Mouse (Mus musculus) midbrain, embryonic 16.5 days (tissue): Measurements from ENCODE around the gene Man1a. TPM values are rescaled to one million over a fixed set of nuclear protein-coding genes. Genes with fewer than 3 reads are reported as not detected.

Experiments
- ATAC-seq: fragments of 200-750 bp; cut with Nextera tagmentation; 2 replicates; pipeline ENCODE4 v1.8.0; 2017; ENCODE audit warnings: moderate TSS enrichment
- H3K27ac ChIP-seq: fragments of 300-500 bp; sonication (generic); 2 replicates; pipeline ENCODE4 v1.5.1; 2014; ENCODE audit warnings: mild to moderate bottlenecking, low read length, mixed read lengths
- H3K27me3 ChIP-seq: fragments of 300-500 bp; sonication (generic); 2 replicates; pipeline ENCODE4 v1.6.1; 2014; ENCODE audit warnings: low read depth, low read length, mixed read lengths; ENCODE audit not compliant: control insufficient read depth, insufficient read depth
- H3K36me3 ChIP-seq: fragments of 300-500 bp; sonication (generic); 2 replicates; pipeline ENCODE4 v1.6.1; 2014; ENCODE audit warnings: mild to moderate bottlenecking, low read length, moderate library complexity, mixed read lengths; ENCODE audit not compliant: control insufficient read depth, insufficient read depth
- H3K4me1 ChIP-seq: fragments of 300-500 bp; sonication (generic); 2 replicates; pipeline ENCODE4 v1.6.1; 2014; ENCODE audit warnings: mild to moderate bottlenecking, low read length, mixed read lengths; ENCODE audit not compliant: control insufficient read depth, insufficient read depth
- H3K4me2 ChIP-seq: fragments of 300-500 bp; sonication (generic); 2 replicates; pipeline ENCODE4 v1.6.1; 2014; ENCODE audit warnings: mild to moderate bottlenecking, low read length, mixed read lengths
- H3K4me3 ChIP-seq: fragments of 300-500 bp; sonication (generic); 2 replicates; pipeline ENCODE4 v1.5.1; 2014; ENCODE audit warnings: low read depth, mild to moderate bottlenecking, low read length, moderate library complexity, mixed read lengths
- H3K9ac ChIP-seq: fragments of 300-500 bp; sonication (generic); 2 replicates; pipeline ENCODE4 v1.6.1; 2014; ENCODE audit warnings: low read depth, low read length, mixed read lengths
- H3K9me3 ChIP-seq: fragments of 300-500 bp; sonication (generic); replicated peaks from 2 replicates; pipeline ENCODE4 v1.6.1; 2014; ENCODE audit warnings: mild to moderate bottlenecking, low read length, mixed read lengths; ENCODE audit not compliant: control insufficient read depth, poor library complexity, severe bottlenecking
- WGBS: fragments of 180-500 bp; shearing (Covaris S2); extraction: QIAGEN DNeasy Blood & Tissue Kit; methylation state at CpG from one replicate; pipeline ENCODE4 v1.1.7; 2014; 5-methylcytosine and 5-hydroxymethylcytosine counted together
- polyA plus RNA-seq: library from polyadenylated mRNA; unstranded; fragments of >200 nt; fragmentation: Nextera tagmentation; extraction: Ambion mirVana; gene quantifications from 2 replicates; pipeline ENCODE4 v1.2.1, GENCODE M21; 2015

Gene Man1a
- 4.0 and 4.7 TPM in 2 replicates for polyA plus RNA-seq

GRCm38 (mm10) chr10:54076420-54076819, at the start of gene Man1a:
Gene Man1a, minus strand, starts transcription at chr10:54076609.
- ATAC-seq = no peak
- no peaks in the 10 kb centered on the region for H3K27me3 ChIP-seq
- peak within 1 kb of the TSS; percentile 99 for H3K4me2 ChIP-seq
- peak within 1 kb of the TSS; percentile 79 for H3K9ac ChIP-seq
- H3K4me3 ChIP-seq = peak within 1 kb of the TSS; percentile 84
- H3K27ac ChIP-seq = peak within 1 kb of the TSS; percentile 45
- WGBS = 9% methylated on average over 4 of the region's 4 CpGs
- H3K9me3 ChIP-seq = no peaks in the 10 kb centered on the region
- no peaks in the 10 kb centered on the region for H3K36me3 ChIP-seq
- no peaks in the 10 kb centered on the region for H3K4me1 ChIP-seq

- Histone ChIP-seq H3K9ac (no peak overlapping the region), H3K4me2 (no peak overlapping the region), H3K27me3 (no peaks in the 10 kb centered on the region), H3K4me1 (no peaks in the 10 kb centered on the region), H3K9me3 (no peaks in the 10 kb centered on the region), H3K4me3 (no peak overlapping the region), H3K27ac (no peak overlapping the region), H3K36me3 (no peaks in the 10 kb centered on the region)
- ATAC-seq = no peak
- 89% methylated on average over 4 of the region's 4 CpGs for WGBS
Measured at GRCm38 (mm10) chr10:54121816-54122215, 45.4 kb upstream of the Man1a start.

GRCm38 (mm10) chr10:54120375-54120774, 44.0 kb upstream of the Man1a start:
- Histone ChIP-seq H3K27ac (no peak overlapping the region), H3K36me3 (no peaks in the 10 kb centered on the region), H3K27me3 (no peaks in the 10 kb centered on the region), H3K4me2 (no peak overlapping the region), H3K9ac (no peak overlapping the region), H3K9me3 (no peaks in the 10 kb centered on the region), H3K4me3 (no peak overlapping the region), H3K4me1 (no peaks in the 10 kb centered on the region)
- no peak for ATAC-seq
- WGBS = 88% methylated on average over 2 of the region's 2 CpGs

GRCm38 (mm10) chr10:54119303-54119702, 42.9 kb upstream of the Man1a start:
- no peaks in the 10 kb centered on the region for H3K27me3 ChIP-seq
- no peak overlapping the region for H3K4me3 ChIP-seq
- no peaks in the 10 kb centered on the region for H3K9me3 ChIP-seq
- 94% methylated on average over 2 of the region's 2 CpGs for WGBS
- no peak overlapping the region for H3K4me2 ChIP-seq
- no peak for ATAC-seq
- H3K27ac ChIP-seq = no peak overlapping the region
- no peak overlapping the region for H3K9ac ChIP-seq
- no peaks in the 10 kb centered on the region for H3K4me1 ChIP-seq
- H3K36me3 ChIP-seq = no peaks in the 10 kb centered on the region

DNA sequence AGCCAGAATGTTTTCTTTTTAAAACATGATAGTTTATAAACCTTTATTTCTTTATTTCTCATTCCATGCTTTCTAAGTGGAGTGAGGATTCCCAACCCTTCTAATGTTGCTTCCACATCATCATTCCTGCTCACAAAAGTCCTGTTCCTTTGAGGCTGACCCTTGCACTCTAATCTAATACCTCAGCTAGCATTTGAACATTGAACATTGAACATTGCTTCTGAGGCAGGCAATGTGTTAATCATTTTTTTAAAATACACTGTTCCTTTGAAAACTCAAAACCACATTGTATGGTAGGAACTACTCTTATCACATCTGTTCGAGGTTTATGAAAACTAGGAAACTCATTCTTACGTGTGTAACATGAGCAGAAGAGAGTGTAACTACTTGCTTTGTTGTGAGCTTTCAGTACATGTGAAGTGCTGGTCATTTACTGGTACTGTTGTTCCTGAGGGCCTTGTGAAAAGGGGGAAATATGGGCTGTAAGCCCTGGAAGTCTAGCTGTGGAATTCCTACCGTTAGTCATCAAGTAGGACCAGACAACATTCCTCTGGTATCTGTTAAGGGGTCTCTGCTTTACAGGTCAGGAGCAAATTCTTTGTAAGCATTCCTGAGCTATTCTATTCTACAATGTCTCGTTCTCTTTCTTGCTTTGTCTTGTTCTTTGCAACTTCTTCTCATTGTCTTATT, 42.0 kb upstream of the Man1a start:
- WGBS = 80% methylated on average over 4 of the region's 4 CpGs

DNA sequence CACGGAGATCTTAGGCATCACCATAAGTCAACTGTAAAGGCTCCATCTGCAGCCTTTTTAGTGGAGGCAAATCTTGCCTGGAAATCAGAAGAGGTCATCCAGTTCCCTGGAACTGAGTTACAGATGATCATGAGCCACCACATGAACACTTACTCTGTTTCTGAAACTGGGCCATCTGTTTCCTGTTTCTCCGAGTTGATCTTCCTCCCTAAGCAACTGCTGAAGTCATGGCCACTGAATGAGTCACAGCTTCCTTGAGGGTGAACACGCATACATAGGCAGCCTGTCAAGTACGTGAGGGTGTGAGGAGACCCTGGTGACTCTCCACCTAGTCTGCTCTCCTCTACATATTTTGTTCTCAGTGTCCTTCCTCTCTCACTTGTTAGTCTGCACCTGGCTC, 41.4 kb upstream of the Man1a start:
- no peak overlapping the region for H3K4me3 ChIP-seq
- no peaks in the 10 kb centered on the region for H3K9me3 ChIP-seq
- WGBS = 84% methylated on average over 4 of the region's 4 CpGs
- ATAC-seq = no peak
- H3K9ac ChIP-seq = no peak overlapping the region
- H3K36me3 ChIP-seq = no peaks in the 10 kb centered on the region
- no peak overlapping the region for H3K27ac ChIP-seq
- H3K4me2 ChIP-seq = no peak overlapping the region
- H3K4me1 ChIP-seq = no peaks in the 10 kb centered on the region
- no peaks in the 10 kb centered on the region for H3K27me3 ChIP-seq

More for the DNA sequence above, 42.0 kb upstream of the Man1a start:
- Histone ChIP-seq H3K4me2 (no peak overlapping the region), H3K9ac (no peak overlapping the region), H3K27ac (no peak overlapping the region), H3K36me3 (no peaks in the 10 kb centered on the region), H3K9me3 (no peaks in the 10 kb centered on the region), H3K4me3 (no peak overlapping the region), H3K4me1 (no peaks in the 10 kb centered on the region), H3K27me3 (no peaks in the 10 kb centered on the region)
- ATAC-seq = no peak

- 85% methylated on average over 4 of the region's 4 CpGs for WGBS
- no peak for ATAC-seq
- no peak overlapping the region for H3K4me3 ChIP-seq
Measured at GRCm38 (mm10) chr10:54103671-54104070, 27.3 kb upstream of the Man1a start.

GRCm38 (mm10) chr10:54092081-54092480, 15.7 kb upstream of the Man1a start:
- no peak overlapping the region for H3K4me3 ChIP-seq
- no peak overlapping the region for H3K9ac ChIP-seq
- no peak overlapping the region for H3K4me2 ChIP-seq
- H3K27ac ChIP-seq = no peak overlapping the region
- no peaks in the 10 kb centered on the region for H3K36me3 ChIP-seq
- no peaks in the 10 kb centered on the region for H3K4me1 ChIP-seq
- H3K9me3 ChIP-seq = no peaks in the 10 kb centered on the region
- ATAC-seq = no peak
- H3K27me3 ChIP-seq = no peaks in the 10 kb centered on the region

More at GRCm38 (mm10) chr10:54103671-54104070, 27.3 kb upstream of the Man1a start:
- Histone ChIP-seq H3K36me3 (no peaks in the 10 kb centered on the region), H3K27ac (no peak overlapping the region), H3K4me1 (no peaks in the 10 kb centered on the region), H3K4me2 (no peak overlapping the region), H3K9ac (no peak overlapping the region), H3K27me3 (no peaks in the 10 kb centered on the region), H3K9me3 (no peaks in the 10 kb centered on the region)

DNA sequence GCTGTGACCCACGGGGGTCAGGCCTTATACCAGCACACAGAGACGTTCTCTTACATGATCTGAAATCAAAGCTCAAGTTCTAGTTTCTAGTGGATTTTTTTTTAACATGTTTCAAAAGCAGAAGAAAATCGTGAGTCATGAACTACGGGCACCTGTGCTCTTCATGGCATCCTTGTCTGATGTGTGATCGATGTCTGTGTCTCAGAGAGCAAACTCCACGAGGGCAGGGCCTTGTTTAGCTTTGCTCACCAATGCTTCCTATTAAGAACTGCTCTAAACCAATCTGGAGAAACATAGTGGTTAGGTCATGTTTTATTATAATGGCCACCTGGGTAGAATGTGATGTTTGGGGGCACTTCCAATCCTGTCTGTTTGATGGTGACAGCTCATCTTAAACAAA, 13.5 kb upstream of the Man1a start:
- no peaks in the 10 kb centered on the region for H3K4me1 ChIP-seq
- H3K9me3 ChIP-seq = no peaks in the 10 kb centered on the region
- no peak overlapping the region for H3K9ac ChIP-seq
- no peak overlapping the region for H3K4me2 ChIP-seq
- H3K4me3 ChIP-seq = no peak overlapping the region
- H3K27ac ChIP-seq = no peak overlapping the region
- H3K36me3 ChIP-seq = no peaks in the 10 kb centered on the region
- 96% methylated on average over 6 of the region's 6 CpGs for WGBS
- no peak for ATAC-seq
- H3K27me3 ChIP-seq = no peaks in the 10 kb centered on the region
